Mouse (Mus musculus) ES-Bruce4 (cell line): ENCODE data around the gene Ntf5.

ENCODE experiments used
- CTCF ChIP-seq: IDR thresholded peaks from one replicate; pipeline ENCODE4 v1.8.1; 2011; ENCODE audit warnings: low read depth, low read length
- EP300 ChIP-seq: IDR thresholded peaks from 2 replicates; pipeline ENCODE4 v1.6.1; 2011; ENCODE audit warnings: low read depth, low read length; ENCODE audit not compliant: insufficient read depth
- POLR2A ChIP-seq: IDR thresholded peaks from one replicate; pipeline ENCODE4 v1.8.1; 2011; ENCODE audit warnings: low read length; ENCODE audit not compliant: insufficient read depth

DNA sequence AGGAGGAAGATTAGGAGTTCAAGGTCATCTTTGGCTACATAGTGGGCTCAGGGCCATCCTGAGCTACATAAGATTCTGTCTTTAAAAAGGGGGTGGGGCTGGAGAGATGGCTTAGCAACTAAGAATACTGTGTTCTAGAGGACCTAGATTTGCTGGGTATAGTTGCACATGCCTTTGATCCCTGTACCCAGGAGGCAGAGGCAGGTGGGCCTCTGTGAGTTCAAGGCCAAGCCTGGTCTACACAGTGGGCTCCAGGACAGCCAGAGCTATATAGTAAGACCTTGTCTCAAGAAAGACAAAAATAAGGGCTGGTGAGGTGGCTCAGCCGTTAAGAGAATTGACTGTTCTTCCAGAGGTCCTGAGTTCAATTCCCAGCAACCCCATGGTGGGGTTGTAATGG is 36.5 kb downstream of the Ntf5 start:
- TF ChIP-seq POLR2A = no peak
- no peak for TF ChIP-seq CTCF
- no peak for TF ChIP-seq EP300
